Mouse (Mus musculus) brain, embryonic 14.5 days (tissue): ENCODE data around the gene Stradb.
A peak's percentile ranks its signal among the peaks of the same experiment; 100 is the strongest.

Source experiments
- CTCF ChIP-seq: fragments of 200-500 bp; IDR thresholded peaks from 2 replicates; pipeline ENCODE4 v1.5.1; 2012; ENCODE audit warnings: inconsistent platforms, mild to moderate bottlenecking, moderate library complexity, borderline replicate concordance; ENCODE audit not compliant: insufficient read depth, insufficient read length; ENCODE audit errors: extremely low read depth
- POLR2A ChIP-seq: fragments of 200-500 bp; IDR thresholded peaks from 2 replicates; pipeline ENCODE4 v1.6.1; 2012; ENCODE audit warnings: mild to moderate bottlenecking, inconsistent platforms, borderline replicate concordance; ENCODE audit not compliant: poor library complexity, insufficient read depth, insufficient read length, severe bottlenecking; ENCODE audit errors: extremely low read depth

- TF ChIP-seq CTCF (no peak), POLR2A (peak; percentile 88)
Observed at GRCm38 (mm10) chr1:58973366-58974221, at the start of gene Stradb, which contains the start of gene Trak2.
